Mouse (Mus musculus): ENCODE results near the gene Aldh9a1. TPM values are rescaled to one million over a fixed set of nuclear protein-coding genes. Genes with fewer than 3 reads are reported as not detected.

Aldh9a1 gene
- polyA plus RNA-seq, 1 experiment from 2014 or later: 80.8 TPM

GRCm38 (mm10) chr1:167405237-167405636 lies 55.4 kb downstream of the Aldh9a1 start:
- H3K9ac ChIP-seq (replicated peaks): no peak overlapping the region
- no peak for DNase-seq
- no peaks in the 10 kb centered on the region for H3K36me3 ChIP-seq (replicated peaks; ENCODE audit: insufficient read depth, low read length)
- H3K9me3 ChIP-seq (ENCODE audit: low read length): no peaks in the 10 kb centered on the region
- 68% methylated on average over 4 of the region's 4 CpGs for WGBS (ENCODE audit: insufficient replicate concordance)
- H3K4me1 ChIP-seq (ENCODE audit: insufficient read depth): no peaks in the 10 kb centered on the region
- ATAC-seq: no peak
- TF ChIP-seq EP300 (IDR thresholded peaks at IDR 0.05; ENCODE audit: low read depth): no peak
- no peak for TF ChIP-seq CTCF (IDR thresholded peaks at IDR 0.05; ENCODE audit: low read depth)
- H3K4me3 ChIP-seq (ENCODE audit: low read depth, low read length): no peak overlapping the region
- no peak overlapping the region for H3K27ac ChIP-seq (ENCODE audit: low read depth)
- no peak overlapping the region for H3K4me2 ChIP-seq (ENCODE audit: low read depth, low read length)
- 0 out of 2 replicates have a peak, but pooled peaks cover 7% of the 10 kb centered on the region for H3K27me3 ChIP-seq (ENCODE audit: insufficient read depth, low read length)

- Histone ChIP-seq H3K9ac (replicated peaks) (no peak overlapping the region), H3K36me3 (replicated peaks; ENCODE audit: insufficient read depth, low read length) (no peaks in the 10 kb centered on the region), H3K4me3 (ENCODE audit: low read depth, low read length) (no peak overlapping the region), H3K27me3 (ENCODE audit: insufficient read depth, low read length) (0 out of 2 replicates have a peak, but pooled peaks cover 14% of the 10 kb centered on the region), H3K9me3 (ENCODE audit: low read length) (no peaks in the 10 kb centered on the region), H3K4me1 (ENCODE audit: insufficient read depth) (no peaks in the 10 kb centered on the region), H3K27ac (ENCODE audit: low read depth) (no peak overlapping the region), H3K4me2 (ENCODE audit: low read depth, low read length) (no peak overlapping the region)
- WGBS (ENCODE audit: insufficient replicate concordance): 61% methylated on average over 4 of the region's 4 CpGs
- TF ChIP-seq CTCF (IDR thresholded peaks at IDR 0.05; ENCODE audit: low read depth) (no peak), EP300 (IDR thresholded peaks at IDR 0.05; ENCODE audit: low read depth) (no peak)
- ATAC-seq: no peak
- DNase-seq: no peak
These were observed 59.8 kb downstream of the Aldh9a1 start for GRCm38 (mm10) chr1:167409601-167410000.

GRCm38 (mm10) chr1:167411991-167412715 lies 62.4 kb downstream of the Aldh9a1 start:
- DNase-seq (no peak), ATAC-seq (no peak)
- WGBS (ENCODE audit: insufficient replicate concordance): 68% methylated on average over 12 of the region's 12 CpGs
- no peak overlapping the region for H3K27ac ChIP-seq (ENCODE audit: low read depth)
- TF ChIP-seq EP300 (IDR thresholded peaks at IDR 0.05; ENCODE audit: low read depth) (no peak), CTCF (IDR thresholded peaks at IDR 0.05; ENCODE audit: low read depth) (no peak)
- H3K9me3 ChIP-seq (ENCODE audit: low read length): no peaks in the 10 kb centered on the region
- H3K4me2 ChIP-seq (ENCODE audit: low read depth, low read length): no peak overlapping the region
- 0 out of 2 replicates have a peak, but pooled peaks cover 14% of the 10 kb centered on the region for H3K27me3 ChIP-seq (ENCODE audit: insufficient read depth, low read length)
- H3K9ac ChIP-seq (replicated peaks): no peak overlapping the region
- H3K4me1 ChIP-seq (ENCODE audit: insufficient read depth): no peaks in the 10 kb centered on the region
- no peaks in the 10 kb centered on the region for H3K36me3 ChIP-seq (replicated peaks; ENCODE audit: insufficient read depth, low read length)
- H3K4me3 ChIP-seq (ENCODE audit: low read depth, low read length): no peak overlapping the region

GRCm38 (mm10) chr1:167414846-167415245 lies 65.1 kb downstream of the Aldh9a1 start:
- 4% methylated on average over 7 of the region's 7 CpGs for WGBS (ENCODE audit: insufficient replicate concordance)
- DNase-seq (peak; percentile 73), ATAC-seq (peak; percentile 36; the same call in 1 of the 2 replicates)
- no peaks in the 10 kb centered on the region for H3K4me1 ChIP-seq (ENCODE audit: insufficient read depth)
- no peak overlapping the region for H3K9ac ChIP-seq (replicated peaks)
- H3K4me3 ChIP-seq (ENCODE audit: low read depth, low read length): no peak overlapping the region
- H3K4me2 ChIP-seq (ENCODE audit: low read depth, low read length): no peak overlapping the region
- H3K36me3 ChIP-seq (replicated peaks; ENCODE audit: insufficient read depth, low read length): no peaks in the 10 kb centered on the region
- no peaks in the 10 kb centered on the region for H3K9me3 ChIP-seq (ENCODE audit: low read length)
- TF ChIP-seq EP300 (IDR thresholded peaks at IDR 0.05; ENCODE audit: low read depth) (no peak), CTCF (IDR thresholded peaks at IDR 0.05; ENCODE audit: low read depth) (peak; percentile 95)
- H3K27me3 ChIP-seq (ENCODE audit: insufficient read depth, low read length): 0 out of 2 replicates have a peak, but pooled peaks cover 8% of the 10 kb centered on the region
- no peak overlapping the region for H3K27ac ChIP-seq (ENCODE audit: low read depth)

Small RNA genes within 50 kb of the gene (microRNA-seq; reads per million reads assigned to microRNA genes)
- gene Gm25911: not detected

Other genes starting within 250 kb of the Aldh9a1 start
- gene Uck2, start 64.7 kb upstream of the Aldh9a1 start, polyA plus RNA-seq (2015; fragmentation: Nextera tagmentation; extraction: Ambion mirVana): 18.6 and 20.9 TPM in 2 replicates
- 54.6 and 57.6 TPM in 2 replicates for gene Tmco1, start 41.6 kb upstream of the Aldh9a1 start, polyA plus RNA-seq (2015; fragmentation: Nextera tagmentation; extraction: Ambion mirVana)
- 161 and 163 TPM in 2 replicates for gene Mgst3, start 43.9 kb downstream of the Aldh9a1 start, polyA plus RNA-seq (2015; fragmentation: Nextera tagmentation; extraction: Ambion mirVana)
- not detected in 2 replicates for gene Lrrc52, start 116.8 kb downstream of the Aldh9a1 start, polyA plus RNA-seq (2015; fragmentation: Nextera tagmentation; extraction: Ambion mirVana)
- gene Rxrg, start 248.4 kb downstream of the Aldh9a1 start, polyA plus RNA-seq (2015; fragmentation: Nextera tagmentation; extraction: Ambion mirVana): 0.19 and 0.49 TPM in 2 replicates

All from liver, postnatal 0 days (tissue).